Mouse (Mus musculus): ENCODE measurements around the gene Tas2r118. TPM values are rescaled to one million over a fixed set of nuclear protein-coding genes. Genes with fewer than 3 reads are reported as not detected.
A peak's percentile ranks its signal among the peaks of the same experiment; 100 is the strongest.

The Tas2r118 gene
- total RNA-seq (2021), result not detected
- long read RNA-seq, experiment 1, result 0 reads
- long read RNA-seq, experiment 2, result 0 reads

DNA sequence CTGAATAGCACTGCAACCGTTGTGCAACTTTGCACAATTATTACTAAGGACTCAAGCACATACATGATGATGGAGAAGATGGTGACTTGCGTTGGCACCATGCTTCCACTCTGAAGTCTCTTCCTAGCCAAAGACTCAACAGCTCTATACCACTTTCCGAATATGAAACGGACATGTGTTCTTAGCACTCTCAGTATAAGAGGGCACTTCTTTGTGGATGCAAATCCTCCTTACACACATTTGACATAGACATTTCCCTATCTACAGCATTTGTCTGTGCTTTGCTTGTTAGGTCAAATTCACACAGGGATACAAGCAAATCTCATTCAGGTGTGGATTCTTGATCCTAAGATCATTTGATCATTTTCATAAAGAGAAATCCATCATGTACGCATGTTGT lies at the start of gene Tas2r118:
Gene Tas2r118 (minus strand): TSS at position 101 of the 400 bp plus-strand sequence.
- DNase-seq (ENCODE audit: low spot score in 2 of 2), result no peak

DNA sequence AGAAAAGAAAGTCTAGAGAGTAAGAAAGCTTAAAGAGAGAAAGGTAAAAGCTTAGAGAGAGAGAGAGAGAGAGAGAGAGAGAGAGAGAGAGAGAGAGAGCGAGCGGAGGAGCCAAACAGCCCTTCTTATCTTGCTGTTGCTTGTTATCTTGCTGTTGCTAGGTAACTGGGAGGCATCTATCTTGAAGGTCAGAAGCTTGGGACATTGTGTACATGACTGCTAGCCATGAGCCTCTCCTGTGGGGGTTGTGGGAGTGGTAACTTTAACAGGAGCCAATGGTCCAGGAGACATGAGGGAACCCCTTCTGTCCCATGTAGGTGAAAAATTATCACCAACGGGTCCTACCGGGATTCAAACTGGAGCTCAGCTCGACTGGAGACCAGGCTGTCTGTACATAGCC lies 48.5 kb upstream of the Tas2r118 start:
- DNase-seq (ENCODE audit: low spot score in 2 of 2), result no peak

DNA sequence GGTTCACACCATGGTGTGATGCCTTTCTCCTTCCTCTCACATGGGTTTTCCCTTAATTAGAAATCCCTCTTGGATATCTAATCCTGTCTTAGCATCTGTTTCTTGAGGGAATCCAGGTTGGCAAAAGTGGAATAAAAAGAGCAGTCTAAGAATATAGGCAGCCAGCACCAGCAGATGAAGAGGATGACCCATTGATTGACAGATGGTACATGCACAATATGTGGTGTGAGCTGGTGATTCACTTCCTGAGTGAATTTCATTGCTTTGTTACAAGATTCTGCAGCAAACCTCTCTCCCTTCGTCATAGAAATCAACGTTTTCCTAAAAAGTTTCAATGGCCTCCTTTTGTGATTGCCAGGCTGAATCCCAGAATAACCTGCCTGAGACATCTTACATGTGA lies 23.4 kb upstream of the Tas2r118 start:
- no peak for DNase-seq (ENCODE audit: low spot score in 2 of 2)

DNA sequence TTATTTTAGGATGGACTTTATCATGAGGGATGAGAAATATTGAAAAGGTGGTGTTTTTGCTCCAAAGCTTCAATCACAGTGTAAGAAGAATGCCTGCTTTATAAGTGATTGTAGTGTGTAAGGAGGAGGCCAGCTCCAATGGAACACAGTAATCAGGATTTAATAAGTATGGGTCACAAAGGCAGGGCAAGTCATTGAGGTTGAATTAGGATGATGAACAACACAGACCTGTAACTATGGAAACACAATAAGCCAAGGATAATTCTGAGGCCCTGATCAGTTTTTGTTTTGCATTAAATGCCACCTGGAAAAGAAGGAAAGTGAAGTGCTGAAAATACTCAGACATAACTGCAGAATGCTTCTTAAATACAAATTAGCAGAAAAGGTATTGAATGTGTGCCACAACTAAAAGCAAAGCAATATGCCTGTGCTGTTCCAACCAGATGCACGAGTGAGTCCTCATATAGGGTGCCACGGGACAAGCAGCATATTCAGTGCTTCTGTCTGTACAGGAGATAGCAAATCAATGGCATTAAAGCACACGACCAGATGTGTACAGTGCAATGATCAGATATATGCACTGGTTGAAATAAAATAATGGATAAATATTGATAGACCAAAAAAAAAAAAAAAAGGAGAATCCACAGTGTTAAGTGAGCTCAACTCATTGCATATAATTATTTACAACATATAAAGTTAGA lies 21.0 kb upstream of the Tas2r118 start:
- no peak for DNase-seq (ENCODE audit: low spot score in 2 of 2)

DNA sequence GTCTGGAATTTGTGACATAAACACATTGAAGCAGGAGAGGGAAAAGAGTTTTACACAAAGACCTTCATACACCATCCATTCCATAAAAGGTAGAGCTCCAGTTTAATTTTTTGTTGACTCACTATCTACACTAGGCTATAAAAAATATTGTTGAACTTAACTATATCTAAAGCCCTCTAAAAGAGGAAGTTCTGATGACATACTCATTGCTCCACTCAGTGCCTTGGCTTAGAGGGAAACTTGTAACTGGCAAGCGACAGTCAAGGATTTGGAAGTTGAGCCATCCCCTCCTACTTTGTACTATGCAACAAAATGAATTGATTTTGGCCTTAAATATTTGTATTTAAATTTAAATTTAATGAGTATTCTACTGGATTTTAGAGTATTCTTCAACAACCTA lies 16.4 kb upstream of the Tas2r118 start:
- DNase-seq (ENCODE audit: low spot score in 2 of 2), result no peak

DNA sequence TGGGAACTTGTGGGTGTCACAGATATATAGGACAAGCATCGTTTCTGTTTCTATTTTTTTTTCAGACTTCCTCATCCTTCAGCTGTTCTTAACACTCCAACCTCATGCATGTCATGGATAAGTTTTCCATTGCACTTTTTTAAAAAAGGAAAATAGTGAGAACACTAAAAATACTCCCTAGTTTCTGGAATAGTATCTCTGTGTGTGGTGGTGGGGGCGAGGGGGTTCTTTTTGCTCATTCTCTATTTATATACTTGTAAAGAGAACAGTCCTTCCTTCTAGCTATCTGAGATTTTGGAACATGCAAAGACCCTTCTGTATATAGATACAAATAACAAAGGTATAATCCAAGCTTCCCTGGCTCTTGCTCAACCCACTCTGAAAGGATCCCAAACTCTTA lies 2.9 kb downstream of the Tas2r118 start:
- no peak for DNase-seq (ENCODE audit: low spot score in 2 of 2)

DNA sequence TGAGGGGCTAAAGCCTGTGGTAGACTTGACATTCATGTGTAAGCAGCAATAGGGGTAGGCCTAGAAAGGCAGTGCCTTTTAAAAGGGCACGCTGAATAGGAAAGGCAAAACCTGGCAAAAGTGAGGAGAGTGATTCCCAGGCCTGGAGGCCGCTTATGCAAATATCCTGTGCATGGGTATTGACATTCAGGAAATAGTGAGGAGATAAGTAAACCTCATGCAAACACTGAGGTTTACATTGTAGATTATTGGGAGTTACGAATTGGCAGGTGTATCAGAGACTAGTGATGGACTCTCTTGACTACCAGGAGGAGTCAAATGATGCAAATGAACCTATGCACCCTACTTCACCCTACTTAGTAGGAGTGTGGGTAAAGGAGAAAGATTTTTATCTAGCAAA lies 3.9 kb downstream of the Tas2r118 start:
- no peak for DNase-seq (ENCODE audit: low spot score in 2 of 2)

DNA sequence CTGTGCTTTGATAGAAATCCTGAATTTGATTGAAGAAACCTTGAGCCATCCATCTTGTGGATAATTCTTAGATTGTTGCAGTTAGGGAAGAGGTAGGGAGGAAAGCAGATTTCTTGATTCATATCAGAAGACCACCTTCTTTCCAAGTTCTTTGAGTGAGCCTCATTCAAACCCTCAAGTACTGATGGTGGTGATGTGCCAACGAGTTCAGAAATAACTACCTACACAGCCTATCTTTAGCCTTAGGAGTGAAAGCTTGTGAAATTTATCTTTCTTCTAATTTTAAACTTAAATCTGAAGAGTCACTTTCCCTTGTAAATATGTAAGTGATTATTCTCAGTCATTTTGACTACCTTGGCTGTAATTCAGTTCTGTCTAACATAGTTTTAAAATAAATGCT lies 6.1 kb downstream of the Tas2r118 start:
- DNase-seq (ENCODE audit: low spot score in 2 of 2), result no peak

DNA sequence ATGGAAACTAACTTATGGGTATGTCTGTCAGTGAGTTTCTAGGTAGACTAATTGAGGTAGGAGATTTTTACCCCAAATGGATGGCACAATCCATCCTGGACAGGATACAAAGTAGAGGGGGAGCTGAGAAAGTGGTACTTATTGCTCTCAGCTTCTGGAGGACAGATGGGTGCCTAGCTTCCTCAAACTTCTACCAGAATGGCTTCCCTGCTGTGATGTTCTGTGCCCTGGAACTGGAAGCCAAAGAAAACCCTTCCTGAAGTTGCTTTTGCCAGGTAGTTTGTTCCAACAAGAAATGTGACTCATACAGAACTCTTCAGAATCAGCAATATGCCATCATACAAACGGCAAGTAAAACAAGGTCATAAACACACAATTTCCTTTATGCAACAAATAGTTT lies 29.1 kb downstream of the Tas2r118 start:
- peak in 1 of 2 experiments; percentile 3 for DNase-seq (ENCODE audit: low spot score in 2 of 2)

DNA sequence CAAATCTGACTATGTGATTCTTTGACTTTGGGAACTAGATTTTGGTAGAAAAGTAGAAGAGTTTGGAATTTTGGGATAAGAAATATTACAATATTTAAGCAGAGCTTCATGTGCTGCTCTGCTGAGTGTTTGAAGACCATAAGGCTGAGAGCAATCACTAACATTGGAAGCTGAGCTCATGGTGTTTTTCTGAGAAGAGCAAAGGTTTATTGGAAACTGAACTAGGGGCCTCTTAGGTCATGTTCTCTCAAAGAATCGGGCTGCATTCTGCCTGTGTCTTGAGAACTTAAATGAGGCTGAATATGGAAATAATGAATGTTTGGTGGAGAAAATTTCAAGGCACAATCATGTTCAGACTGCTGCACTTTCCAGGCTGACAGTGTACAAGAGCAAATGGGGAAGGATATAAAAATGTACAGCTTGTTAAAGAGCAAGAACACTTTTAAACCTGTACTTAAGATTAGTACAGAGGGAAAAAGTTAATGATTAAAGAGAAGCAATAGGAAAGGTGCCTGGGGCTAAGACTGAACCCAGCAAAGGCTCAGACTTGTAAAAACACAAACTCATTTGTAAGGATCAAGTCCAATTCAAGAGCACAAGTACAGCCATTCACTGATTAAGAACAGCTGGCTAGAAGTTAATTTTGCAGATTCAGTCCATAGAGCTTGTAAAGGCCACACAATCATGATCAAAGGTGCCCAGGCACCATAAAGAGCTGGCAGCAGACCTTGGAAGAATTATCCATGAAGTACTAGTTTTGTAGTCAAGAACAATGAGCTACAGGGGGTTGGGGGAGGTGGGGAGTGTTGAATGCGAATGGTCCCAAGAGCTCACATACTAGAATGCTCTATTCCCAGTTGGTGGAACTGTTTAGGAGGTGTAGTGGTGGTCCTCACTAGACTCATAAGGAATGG lies 31.0 kb downstream of the Tas2r118 start:
- no peak for DNase-seq (ENCODE audit: low spot score in 2 of 2)

DNA sequence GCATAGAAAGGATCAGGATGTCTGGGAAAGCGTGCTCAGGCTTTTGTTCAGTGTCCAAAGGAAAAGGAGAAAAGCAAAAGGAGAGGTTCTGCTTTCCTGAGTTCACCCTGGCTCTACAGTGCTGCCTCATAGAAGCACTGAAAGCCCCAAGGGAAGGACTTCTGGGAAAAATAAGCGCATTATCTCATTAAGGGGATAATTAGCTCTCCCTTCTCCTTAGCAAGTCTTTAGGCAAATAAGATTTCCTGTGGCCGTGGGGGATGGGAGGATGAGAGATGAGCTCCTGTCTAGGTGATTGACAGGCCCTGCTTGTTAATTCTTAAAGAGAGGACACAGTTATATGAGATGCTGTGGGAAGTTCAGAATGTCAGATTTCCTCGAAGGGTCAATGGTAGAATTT lies 33.4 kb downstream of the Tas2r118 start:
- no peak for DNase-seq (ENCODE audit: low spot score in 2 of 2)

DNA sequence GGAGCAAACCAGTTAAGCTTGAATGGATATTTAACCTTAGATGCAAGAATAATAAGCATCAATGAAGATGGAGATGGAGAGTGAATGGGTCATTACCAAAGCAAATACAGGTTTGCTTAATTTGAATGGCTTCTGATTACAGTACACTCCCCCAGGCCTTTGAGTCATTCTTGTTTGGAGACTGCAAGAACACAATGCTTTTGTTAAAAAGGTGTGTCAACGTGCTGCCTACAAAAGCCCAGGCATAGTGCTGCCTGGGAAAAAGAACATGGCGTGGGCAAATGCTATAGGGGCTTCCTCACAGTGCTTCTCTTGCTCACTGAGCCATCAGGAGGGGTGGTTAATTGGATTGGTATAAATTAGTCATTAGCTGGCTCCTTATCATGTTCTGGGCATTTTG lies 46.1 kb downstream of the Tas2r118 start:
- DNase-seq (ENCODE audit: low spot score in 2 of 2), result no peak

Other genes starting within 250 kb of the Tas2r118 start
- gene Cadps2, start 130.6 kb downstream of the Tas2r118 start, total RNA-seq (2021), result 10 to 100 TPM; 74.0 to 74.6 TPM
- under 1 TPM; 0.21 to 0.38 TPM for gene Slc13a1, start 198.0 kb upstream of the Tas2r118 start, total RNA-seq (2021)

Data from layer of hippocampus, postnatal 14 days (tissue).